Mouse (Mus musculus) spleen, adult 2 months (tissue): Measurements from ENCODE around the gene Clip3.

ENCODE experiments used
- CTCF ChIP-seq: fragments of 200-500 bp; IDR thresholded peaks from 2 replicates; pipeline ENCODE4 v1.5.1; 2011; ENCODE audit warnings: mild to moderate bottlenecking, inconsistent platforms; ENCODE audit not compliant: insufficient read depth, insufficient read length, insufficient replicate concordance; ENCODE audit errors: extremely low read depth
- POLR2A ChIP-seq: fragments of 200-500 bp; IDR thresholded peaks from 2 replicates; pipeline ENCODE4 v1.6.1; 2011; ENCODE audit warnings: low read depth, low read length, inconsistent platforms

DNA sequence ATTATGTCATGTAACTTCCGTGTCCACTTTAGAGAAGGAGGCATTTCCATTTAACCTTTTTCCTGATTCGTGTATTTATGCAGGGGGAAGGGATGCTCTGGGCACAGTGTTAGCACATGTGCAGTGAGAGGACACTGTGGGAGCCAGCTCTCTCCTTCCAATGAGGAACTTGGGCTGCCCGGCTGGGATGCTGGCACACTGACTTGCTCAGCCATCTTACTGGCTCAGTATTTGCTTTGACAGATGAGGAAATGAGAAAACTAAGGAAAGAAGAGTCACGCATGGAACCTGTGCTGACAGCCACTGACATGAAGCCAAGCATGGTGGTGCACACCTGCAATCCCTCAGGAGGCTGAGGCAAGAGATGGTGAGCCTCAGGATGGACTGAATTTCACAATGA, 21.9 kb upstream of the Clip3 start:
- TF ChIP-seq POLR2A (no peak), CTCF (no peak)
